Mouse (Mus musculus) brain, embryonic 18.5 days (tissue): ENCODE measurements around the gene Wdfy1.

ENCODE experiments used
- DNase-seq: peaks from one replicate; pipeline ENCODE4 v3.0.0-alpha.2; 2012; ENCODE audit warnings: low read depth, low spot score

The Wdfy1 gene

GRCm38 (mm10) chr1:79657411-79657810 lies 118.5 kb downstream of the Wdfy1 start:
- DNase-seq, result no peak

- DNase-seq, result no peak
Observed at GRCm38 (mm10) chr1:79655819-79656555, 120.0 kb downstream of the Wdfy1 start.

GRCm38 (mm10) chr1:79654948-79655347 lies 121.0 kb downstream of the Wdfy1 start:
- DNase-seq, result no peak
